Mouse (Mus musculus): ENCODE results near the gene Sema3e.

Gene Sema3e

DNA sequence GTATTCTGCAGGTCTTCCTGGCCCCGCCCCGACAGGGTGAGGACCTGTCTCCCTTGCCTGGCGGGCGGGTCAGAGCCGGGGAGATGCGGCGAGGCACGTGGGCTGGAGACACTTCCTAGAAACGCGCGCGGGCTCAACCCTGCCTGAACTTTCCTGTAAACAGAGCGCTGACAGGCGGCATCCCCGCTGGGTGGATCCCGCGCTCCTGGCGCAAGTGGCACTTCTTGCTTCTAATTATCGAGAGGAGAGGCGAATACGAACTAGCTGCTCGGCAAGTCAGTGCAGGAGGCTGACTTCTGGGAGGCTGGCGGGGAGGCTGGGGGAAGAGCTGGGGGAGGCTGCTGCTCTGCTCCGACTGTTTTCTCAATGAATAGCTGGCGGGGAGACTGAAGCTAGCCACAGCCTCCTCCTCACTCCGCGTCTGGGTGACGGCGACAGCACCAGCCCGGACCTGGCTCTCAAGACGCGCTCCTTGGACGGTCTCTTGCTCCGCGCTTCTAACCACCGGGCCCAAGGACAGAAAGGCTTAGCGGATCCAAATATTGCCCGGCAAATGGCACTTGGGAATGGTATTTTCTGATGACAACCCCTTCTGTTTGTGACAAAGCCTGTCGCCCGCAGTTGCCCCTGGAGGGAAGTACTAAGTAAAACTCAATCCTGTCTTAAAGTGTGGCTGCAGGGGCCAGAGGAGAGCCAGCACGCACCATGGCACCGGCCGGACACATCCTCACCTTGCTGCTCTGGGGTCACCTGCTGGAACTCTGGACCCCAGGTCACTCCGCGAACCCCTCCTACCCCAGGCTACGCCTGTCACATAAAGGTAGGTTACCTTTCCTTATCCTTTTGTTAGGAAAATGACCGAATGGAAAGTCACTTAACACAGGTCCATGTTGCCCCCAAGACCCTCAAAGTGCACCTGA is at the start of gene Sema3e:
Gene Sema3e (plus strand): TSS at position 72 of the 920 bp plus-strand sequence.
- peak; percentile 73 to 78 for DNase-seq

DNA sequence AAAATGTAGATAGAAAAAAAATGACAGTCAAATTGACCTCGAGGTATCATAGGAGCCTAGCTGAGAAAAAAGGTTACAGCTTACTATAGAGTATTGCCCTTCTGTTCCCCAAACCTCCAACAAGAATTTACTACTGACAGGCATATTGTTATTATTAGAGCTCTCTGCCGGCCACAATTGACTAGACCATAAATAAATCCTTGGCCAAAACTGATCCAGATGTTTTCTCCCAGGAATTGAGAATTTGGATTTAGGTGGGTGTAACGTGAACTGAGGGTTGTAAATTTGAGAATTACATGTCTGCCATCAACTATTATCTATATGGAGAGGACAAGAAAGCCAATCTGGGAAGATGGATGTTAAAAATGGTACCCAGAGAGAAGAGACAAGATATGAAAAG is 47.5 kb upstream of the Sema3e start:
- DNase-seq = no peak

DNA sequence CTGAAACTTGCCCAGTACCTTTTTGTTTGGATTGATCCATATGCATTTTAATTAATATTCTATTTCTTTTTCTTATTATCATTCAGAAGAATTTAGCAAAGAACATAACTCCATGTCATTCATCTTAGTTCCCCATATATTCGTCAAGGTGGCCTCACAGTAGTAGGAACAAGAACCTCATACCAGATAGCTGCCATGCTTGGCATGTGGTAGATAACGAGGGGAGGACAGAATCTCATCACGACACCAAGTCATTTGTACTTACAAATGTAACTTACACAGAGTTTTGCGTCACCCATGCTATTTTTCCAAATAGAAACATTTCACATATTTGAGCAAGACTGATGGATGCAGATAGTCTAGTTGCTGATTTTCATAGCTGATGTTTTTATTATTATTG is 45.9 kb upstream of the Sema3e start:
- DNase-seq = no peak

DNA sequence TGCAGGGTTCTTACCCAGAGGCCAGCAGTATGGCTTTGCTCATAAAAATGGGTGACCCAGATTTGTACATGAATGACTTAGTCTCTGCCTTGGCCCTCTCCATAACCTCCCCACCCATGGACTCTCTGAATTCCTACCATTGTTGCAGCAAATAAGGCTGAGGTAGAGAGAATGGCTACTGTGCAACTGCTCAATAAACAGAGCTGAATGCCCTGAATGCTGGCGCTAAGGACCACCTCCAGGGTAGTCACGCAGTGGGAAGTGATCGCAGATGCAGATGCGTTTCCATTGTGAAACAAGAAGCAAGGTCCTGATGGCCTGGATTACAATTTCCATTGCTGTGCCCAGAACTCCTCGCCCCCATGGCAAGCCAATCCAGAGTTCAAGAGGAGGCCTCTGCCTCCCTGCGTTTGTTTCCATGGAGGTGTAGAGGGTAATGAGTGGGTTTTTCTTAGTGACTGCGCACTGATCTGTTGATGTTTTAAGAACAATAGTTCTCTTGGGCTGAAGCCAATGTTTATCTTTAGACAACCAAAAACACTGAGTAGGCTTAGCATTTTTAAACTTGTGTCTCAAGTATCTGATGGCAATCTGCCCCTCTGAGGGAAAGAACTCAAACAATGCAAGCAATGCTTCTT is 42.5 kb upstream of the Sema3e start:
- DNase-seq = peak; percentile 45 to 60

DNA sequence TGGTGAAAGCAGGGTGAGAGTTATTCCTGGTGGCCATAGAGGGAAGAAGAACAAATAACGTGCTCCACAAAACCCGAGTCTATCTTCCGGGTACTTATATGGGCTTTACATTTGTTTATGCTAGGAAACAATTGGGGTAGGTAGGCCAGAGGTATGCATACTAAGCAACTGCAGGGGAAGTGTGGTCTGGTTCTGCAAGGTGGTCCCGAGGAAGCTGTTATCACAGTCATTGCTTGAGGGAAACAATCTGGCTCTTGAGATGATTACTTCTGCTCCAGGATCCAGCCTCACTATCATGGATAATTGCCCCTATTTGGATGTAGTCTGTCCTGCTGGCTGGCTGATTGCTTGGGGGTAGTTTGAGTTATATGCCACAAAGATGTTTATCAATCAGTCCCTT is 41.5 kb upstream of the Sema3e start:
- no peak for DNase-seq

DNA sequence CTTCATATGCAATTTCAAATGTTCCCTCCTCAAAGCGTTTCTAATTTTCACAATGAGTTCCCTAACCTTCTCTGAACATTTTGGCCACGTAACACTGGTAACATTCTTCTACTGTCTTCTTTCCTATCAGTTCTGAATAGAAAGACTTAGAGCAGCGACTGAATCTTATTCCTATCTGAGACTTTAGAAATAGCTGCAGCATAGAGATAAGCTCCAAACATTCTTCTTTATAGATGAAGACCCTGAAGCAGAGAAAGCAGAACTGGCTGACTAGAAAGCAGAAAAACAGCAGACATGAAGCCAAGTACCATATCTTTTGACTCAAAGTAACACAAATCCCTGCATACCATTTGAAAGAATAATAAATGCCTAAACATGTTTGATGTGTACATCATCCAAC is 39.4 kb upstream of the Sema3e start:
- no peak for DNase-seq

DNA sequence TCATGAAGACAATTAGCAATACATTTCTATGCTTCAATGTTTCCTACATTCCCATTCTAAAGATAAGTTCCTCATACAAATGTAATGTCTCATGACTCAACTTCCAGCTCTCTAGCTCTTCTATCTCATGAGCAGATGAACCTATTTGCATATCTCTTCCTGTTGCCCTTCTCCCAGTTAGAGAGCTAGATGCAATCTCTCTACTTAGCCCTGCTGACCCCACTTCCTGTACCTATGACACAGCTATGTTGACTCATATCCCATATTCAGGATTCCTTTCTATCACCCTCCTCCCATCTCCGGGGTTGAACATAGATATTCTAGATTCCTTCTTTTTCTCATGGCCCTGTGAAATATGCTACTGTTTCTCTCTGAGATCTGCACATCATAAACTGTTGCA is 38.0 kb upstream of the Sema3e start:
- no peak for DNase-seq

DNA sequence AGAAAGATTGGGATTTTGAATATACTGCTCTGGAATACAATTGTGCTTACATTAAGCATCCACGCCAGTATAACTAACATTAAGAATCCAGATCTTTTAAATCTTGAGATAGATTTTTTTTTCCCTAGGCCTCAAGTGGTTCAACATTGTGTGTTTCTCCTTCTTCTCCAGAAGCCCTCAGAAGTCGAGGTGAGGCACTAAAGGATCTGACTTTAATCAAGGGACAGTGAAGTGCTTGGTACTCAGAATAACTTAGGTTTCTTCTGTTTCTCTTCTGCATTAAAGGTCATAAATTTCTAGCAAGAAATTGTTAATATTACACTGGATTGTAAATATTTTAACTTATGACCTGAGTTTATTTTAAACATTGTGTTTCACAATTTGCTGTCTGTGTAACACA is 37.1 kb upstream of the Sema3e start:
- DNase-seq = no peak

DNA sequence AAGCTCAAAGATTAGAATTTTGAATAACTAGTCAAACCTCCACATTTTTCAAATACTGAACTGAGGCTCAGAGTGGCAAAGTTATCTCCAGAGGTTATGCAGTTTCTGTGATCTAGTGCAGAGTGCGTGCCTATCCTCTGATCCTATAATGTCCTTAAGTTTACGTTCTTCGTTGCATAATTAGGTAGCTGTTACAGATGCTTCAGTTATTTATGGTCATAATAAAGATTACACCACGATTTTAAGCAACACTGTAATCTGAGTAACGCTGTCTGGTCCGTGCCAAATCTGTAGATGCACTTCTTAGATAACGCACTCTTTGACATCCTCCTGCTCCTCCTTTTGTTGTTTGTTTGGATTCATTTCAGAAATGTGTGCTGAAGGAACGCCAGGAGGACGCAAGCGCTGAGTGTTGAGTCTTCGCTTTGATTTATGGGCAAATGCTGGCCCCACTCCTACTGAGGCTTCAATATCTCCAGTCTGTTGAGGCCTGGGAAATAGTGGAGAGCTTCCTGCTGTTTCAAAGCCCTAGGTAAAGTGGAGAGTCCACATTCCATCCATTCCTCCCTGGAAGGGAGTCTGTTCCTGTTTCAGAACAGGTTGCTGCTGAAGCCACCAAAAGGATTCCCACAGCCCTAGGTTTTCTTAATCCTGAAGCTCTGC is 32.2 kb upstream of the Sema3e start:
- DNase-seq = peak; percentile 44 to 68

DNA sequence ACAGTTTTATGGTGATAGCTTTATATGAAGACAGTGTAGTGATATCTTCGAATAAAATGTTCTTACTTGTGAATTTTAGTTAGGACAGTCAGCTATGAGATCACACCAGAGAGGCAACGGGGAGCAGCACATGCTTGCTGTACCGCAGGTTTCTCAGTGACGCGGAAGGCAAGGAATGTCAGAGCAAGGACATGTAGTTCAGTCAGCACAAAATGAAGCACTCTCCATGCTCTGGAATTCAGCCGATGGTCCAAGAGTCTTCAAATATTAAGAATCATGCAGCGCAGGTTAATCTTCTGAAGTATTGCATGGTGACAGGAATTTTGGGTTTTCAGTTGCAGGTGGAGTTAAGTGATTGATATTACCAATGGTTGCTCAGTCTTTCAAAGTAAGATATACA is 3.3 kb downstream of the Sema3e start:
- DNase-seq = peak; percentile 13 to 53

DNA sequence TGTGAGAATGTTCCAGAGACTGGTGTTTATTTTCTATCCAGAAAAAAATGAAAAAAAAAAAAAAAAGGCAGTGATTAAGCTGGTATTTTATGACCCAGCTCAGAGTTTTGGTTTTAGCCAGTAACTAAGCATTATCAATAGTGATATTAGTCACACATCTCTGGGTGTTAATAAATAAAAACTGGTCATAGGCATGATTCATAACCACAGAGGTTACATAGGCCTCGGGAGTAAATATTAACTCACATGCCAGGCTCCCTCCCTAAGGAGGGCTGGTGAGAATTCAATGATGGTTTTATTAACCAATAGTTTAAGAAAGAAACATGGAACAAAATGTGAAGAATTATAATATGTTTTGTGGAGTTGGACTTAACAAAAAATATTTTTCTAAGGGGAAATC is 5.7 kb downstream of the Sema3e start:
- no peak for DNase-seq

DNA sequence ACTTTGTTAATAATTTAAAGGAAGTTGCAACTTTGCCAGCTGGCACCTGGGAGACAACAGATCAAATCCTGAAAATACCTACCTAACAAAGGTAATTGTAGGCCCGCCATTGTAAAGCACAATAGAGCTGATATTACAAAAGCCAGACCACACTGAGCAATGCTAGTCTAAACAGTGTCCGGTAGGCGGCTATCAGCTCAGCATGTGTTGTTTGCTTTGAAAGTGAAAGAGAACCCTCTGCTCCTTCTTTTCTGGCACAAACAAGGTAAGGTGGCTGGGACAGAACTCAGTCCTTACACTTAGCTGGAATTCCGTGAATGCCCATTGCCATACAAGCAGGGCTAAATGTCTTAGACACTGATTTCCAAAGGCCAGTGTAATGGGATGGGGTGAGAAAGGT is 7.0 kb downstream of the Sema3e start:
- peak; percentile 22 to 39 for DNase-seq

DNA sequence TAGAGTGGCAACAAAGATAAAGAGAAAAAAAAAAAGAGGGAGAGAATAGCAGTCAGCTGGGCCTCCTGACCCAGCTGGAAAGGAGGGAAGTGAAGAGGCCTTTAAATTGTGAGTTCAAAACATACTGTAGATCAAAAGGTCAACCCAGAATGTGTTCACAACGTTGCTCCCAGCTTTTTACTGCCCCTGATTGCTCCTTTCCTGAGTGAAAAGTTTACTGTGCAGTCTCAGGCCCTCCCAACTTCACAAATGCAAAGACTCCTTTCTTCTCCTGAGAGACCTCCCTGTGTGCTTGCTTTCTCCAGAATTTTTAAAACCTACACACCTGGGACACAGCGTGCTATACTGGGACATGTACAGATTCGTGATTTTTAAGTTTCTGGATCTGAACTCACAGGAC is 8.2 kb downstream of the Sema3e start:
- no peak for DNase-seq

DNA sequence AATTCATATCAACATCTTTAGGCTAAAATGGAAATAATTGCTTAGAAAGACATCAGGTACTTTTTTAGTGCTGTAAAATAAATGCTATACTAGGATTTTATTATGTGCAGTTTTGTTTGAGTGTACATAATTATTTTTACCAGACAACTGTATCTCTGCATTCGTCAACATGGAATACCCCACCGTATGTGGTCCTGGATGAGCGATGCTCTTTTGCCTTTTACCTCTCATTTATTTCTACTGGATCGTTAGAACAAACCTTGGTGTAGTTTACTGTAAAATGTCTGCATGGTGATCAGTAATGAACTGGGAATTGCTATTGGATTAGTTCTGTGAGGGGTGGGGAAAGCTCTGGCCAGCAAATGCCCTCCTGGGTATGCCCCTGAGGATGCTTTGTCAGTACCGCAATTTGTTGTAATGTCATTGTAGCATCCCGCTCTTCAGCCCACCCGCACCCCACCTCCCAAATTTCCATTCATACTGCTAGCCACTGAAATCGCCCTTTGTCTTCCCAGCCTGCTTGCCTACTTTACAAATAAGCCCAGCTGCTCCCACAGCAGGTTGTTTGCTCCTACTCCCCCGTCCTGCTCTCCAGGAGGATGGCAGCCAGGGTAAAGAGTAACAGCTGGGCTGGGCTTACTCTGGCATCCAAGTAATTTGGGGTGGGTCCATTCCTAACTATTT is 13.9 kb downstream of the Sema3e start:
- peak; percentile 13 to 31 for DNase-seq

DNA sequence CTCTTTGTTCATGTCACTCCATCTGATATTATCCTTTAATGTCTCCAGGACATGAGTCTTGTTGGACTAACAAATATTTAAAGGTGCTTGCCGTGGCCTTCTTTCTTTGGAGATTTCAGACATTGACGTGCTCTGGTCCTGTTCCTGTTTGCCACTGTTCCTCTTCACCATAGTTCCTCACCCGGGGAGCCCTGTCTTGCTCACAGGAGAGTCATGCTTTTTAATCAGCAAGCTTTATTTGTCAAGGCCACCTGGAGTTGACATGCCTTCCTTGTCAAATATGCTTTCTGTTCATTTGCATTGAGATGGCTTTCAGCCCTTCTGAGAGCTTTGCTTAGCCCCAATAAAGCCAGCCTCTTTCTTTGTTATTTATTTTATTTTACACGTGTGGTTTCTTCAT is 15.1 kb downstream of the Sema3e start:
- DNase-seq = peak in 1 of 2 experiments; percentile 14

DNA sequence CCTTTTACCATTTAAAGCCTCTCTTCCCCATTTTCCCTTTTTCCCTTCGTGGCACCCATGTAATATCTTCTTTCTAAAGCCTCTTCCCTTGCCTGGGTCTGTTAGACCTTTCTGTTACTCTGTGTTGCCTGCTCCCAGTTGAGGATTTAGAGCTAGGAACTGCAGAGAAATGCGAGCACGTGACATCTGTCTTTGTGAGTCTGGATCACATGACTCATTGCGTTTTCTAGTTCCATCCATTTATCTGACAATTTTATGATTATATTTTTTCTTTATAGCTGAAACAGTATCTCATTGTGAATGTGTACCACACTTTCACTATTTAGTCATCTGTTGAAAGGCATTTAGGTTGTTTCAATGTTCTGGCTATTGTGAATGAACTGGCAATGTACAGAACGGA is 18.0 kb downstream of the Sema3e start:
- no peak for DNase-seq

DNA sequence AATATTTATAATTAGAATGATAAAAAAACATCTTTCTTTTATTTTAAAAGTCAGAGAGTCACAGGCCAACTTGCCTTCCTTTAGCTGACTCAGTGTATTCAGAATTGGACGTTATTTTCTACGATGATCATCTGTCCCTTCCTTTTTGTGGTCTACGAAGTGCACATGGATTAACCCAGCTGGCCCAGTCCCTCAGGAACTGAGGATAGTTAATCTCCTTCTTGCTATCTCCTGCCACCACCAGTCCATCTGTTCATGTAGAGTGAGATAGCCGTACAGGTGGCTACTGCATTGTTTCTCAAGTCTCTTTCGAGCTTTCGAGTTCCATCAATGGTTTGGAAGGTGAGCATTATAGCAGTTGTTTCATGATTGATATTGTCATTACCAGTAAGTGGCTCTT is 18.9 kb downstream of the Sema3e start:
- DNase-seq = no peak

DNA sequence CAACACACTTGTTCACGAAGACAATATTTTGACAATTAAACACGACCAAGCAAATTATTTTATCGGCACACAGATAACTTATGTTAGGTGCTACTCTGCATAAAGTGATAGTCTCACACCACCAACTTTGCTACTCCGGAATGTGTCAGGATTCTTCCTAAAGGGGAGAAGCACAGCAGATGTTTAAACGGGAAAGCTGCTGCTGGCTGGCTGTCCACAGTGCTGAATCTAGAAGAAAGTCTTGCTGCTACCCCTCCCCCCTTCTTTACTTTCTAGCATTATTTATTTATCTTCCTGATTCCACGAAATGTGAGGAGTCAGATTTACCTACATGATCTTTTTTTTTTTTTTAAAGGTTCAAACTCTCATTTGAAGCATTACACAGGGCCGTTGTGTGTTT is 23.6 kb downstream of the Sema3e start:
- no peak for DNase-seq

DNA sequence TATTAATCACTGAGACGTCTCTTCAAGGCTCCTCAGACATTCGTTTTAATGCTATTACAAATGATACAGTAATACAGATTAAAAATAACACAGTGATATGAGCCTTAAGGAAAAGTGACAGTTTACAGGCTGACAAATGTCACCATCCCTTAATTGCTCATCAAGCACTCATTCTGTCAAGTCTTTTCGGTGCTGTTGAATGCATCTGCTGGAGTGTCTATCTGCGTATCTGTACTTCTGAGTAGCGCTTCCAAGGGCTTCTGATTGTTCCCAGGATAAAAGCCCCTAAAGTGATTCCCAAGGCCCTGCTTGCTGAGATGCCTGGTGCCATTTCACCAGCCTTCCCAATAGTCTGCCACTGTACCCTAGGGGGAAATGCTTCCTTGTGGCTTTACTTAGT is 29.4 kb downstream of the Sema3e start:
- DNase-seq = no peak

DNA sequence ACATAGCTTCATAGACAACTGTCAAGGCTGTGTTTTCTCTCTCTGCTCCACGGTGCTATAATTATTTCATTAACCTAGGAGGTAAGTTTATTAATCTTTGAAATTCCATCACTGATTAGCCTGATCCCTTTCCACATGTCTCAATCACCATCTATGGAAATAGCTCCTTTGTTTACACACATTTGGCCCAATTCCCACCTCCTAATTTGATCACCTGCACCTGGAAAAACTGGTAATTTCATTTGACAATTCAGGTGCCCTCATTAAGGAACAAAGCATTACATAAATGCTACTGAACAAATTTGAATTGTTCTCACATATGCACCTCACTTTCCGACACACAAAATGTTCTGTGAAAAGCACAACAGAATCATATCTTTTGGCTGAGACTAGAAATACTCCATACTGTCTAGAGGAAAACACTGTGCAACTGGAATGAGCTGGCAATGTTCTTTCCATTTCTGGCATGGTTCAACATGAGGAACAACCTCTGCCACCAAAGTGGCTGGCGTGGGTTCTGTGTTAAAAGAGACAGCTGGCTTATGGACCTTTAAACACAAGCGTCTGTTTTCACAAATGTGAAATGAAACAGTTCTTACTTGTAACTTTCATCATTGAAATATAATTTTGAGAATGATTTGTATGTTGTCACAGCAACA is 34.9 kb downstream of the Sema3e start:
- DNase-seq = no peak

DNA sequence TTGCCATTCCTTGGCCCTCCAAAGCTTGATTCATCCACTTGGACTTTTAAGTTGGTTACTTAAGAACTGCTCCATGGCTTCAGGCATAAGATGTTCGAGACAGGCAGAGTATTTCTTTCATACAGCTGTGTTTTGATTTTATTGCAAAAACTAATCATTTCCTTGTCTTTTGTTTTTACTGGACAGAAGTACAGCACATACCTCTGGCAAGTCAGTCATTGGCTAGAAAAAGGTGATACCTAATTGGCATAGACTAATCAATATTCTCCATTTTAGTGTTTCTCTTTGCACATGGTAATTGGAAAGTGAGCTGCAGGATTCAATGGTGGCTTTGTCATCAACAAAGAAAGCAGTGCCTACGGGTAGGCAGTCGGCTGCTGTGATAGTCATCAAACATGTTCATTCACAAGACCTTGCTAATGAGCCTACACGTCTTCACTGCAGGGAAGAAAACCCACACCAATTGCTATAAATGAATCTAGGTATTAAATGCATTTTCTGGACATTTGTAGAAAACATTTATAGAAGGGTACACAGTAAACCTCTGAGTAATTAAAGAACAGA is 37.9 kb downstream of the Sema3e start:
- DNase-seq = no peak

DNA sequence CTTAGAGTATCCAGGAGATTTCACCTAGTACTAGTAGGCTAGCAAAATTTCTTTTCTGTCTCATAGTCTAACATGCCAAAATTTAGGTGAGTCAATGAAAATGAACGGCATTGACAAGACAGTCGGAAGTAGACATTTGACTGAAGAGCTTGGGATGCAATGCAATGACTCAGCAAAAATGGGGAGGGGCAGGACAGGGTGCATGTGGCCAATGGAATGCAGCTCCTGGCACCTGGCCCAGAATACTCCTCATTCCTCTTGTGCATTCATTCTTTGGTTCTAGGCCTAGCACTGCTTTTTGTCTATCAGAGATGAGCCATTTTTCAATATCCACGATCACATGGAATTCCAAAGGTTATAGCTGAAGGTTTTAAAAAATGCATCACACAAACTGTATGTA is 48.1 kb downstream of the Sema3e start:
- peak; percentile 55 to 63 for DNase-seq

Measured in lung, adult 18-20 months (tissue).